Mouse (Mus musculus): ENCODE results near the gene Mob2.

Mob2 gene

GRCm38 (mm10) chr7:142060931-142061565, at the start of gene Mob2:
TSS of gene Mob2 (minus strand) at chr7:142061065.
- peak; percentile 89 for DNase-seq (ENCODE audit: low read depth, low spot score)

GRCm38 (mm10) chr7:142104747-142105146, 43.9 kb upstream of the Mob2 start:
- DNase-seq (ENCODE audit: low read depth, low spot score): no peak

- peak; percentile 79 for DNase-seq (ENCODE audit: low read depth, low spot score)
Measured at GRCm38 (mm10) chr7:142097776-142098175, 36.9 kb upstream of the Mob2 start.

- DNase-seq (ENCODE audit: low read depth, low spot score): no peak
Measured at GRCm38 (mm10) chr7:142096701-142097100, 35.8 kb upstream of the Mob2 start.

GRCm38 (mm10) chr7:142095183-142095931, 34.5 kb upstream of the Mob2 start, which contains the start of gene Dusp8:
TSS of gene Dusp8 (minus strand) at chr7:142095843.
- DNase-seq (ENCODE audit: low read depth, low spot score): peak; percentile 75

GRCm38 (mm10) chr7:142094301-142095143, 33.7 kb upstream of the Mob2 start:
- no peak for DNase-seq (ENCODE audit: low read depth, low spot score)

GRCm38 (mm10) chr7:142093696-142094240, 32.9 kb upstream of the Mob2 start:
- no peak for DNase-seq (ENCODE audit: low read depth, low spot score)

GRCm38 (mm10) chr7:142092991-142093390, 32.1 kb upstream of the Mob2 start:
- DNase-seq (ENCODE audit: low read depth, low spot score): no peak

- DNase-seq (ENCODE audit: low read depth, low spot score): no peak
Measured at GRCm38 (mm10) chr7:142091848-142092247, 31.0 kb upstream of the Mob2 start.

- DNase-seq (ENCODE audit: low read depth, low spot score): no peak
Measured at GRCm38 (mm10) chr7:142089648-142090447, 29.0 kb upstream of the Mob2 start.

GRCm38 (mm10) chr7:142088886-142089285, 28.0 kb upstream of the Mob2 start:
- DNase-seq (ENCODE audit: low read depth, low spot score): no peak

GRCm38 (mm10) chr7:142087069-142087652, 26.3 kb upstream of the Mob2 start:
- DNase-seq (ENCODE audit: low read depth, low spot score): no peak

GRCm38 (mm10) chr7:142086159-142086905, 25.5 kb upstream of the Mob2 start:
- DNase-seq (ENCODE audit: low read depth, low spot score): no peak

- no peak for DNase-seq (ENCODE audit: low read depth, low spot score)
Measured at GRCm38 (mm10) chr7:142084820-142085219, 24.0 kb upstream of the Mob2 start.

GRCm38 (mm10) chr7:142084395-142084794, 23.5 kb upstream of the Mob2 start:
- no peak for DNase-seq (ENCODE audit: low read depth, low spot score)

- no peak for DNase-seq (ENCODE audit: low read depth, low spot score)
Measured at GRCm38 (mm10) chr7:142083588-142084317, 22.9 kb upstream of the Mob2 start.

GRCm38 (mm10) chr7:142082607-142083006, 21.7 kb upstream of the Mob2 start:
- DNase-seq (ENCODE audit: low read depth, low spot score): no peak

GRCm38 (mm10) chr7:142082179-142082578, 21.3 kb upstream of the Mob2 start:
- no peak for DNase-seq (ENCODE audit: low read depth, low spot score)

- DNase-seq (ENCODE audit: low read depth, low spot score): no peak
Measured at GRCm38 (mm10) chr7:142081736-142082135, 20.9 kb upstream of the Mob2 start.
